Mouse (Mus musculus): ENCODE results near the gene Mbd5. TPM values are rescaled to one million over a fixed set of nuclear protein-coding genes. Genes with fewer than 3 reads are reported as not detected.

The Mbd5 gene
- polyA plus RNA-seq, 1 experiment from 2014 or later = 11.4 TPM

- Histone ChIP-seq H3K27ac (ENCODE audit: low read length) (no peak overlapping the region), H3K9ac (replicated peaks; ENCODE audit: low read depth) (no peak overlapping the region), H3K4me1 (ENCODE audit: insufficient read depth, low read depth, low read length) (no peaks in the 10 kb centered on the region), H3K9me3 (ENCODE audit: low read length) (no peaks in the 10 kb centered on the region), H3K4me2 (replicated peaks; ENCODE audit: low read depth, low read length) (no peak overlapping the region), H3K4me3 (ENCODE audit: low read depth, low read length) (no peak overlapping the region), H3K36me3 (ENCODE audit: insufficient read depth, low read length) (no peaks in the 10 kb centered on the region), H3K27me3 (replicated peaks; ENCODE audit: insufficient read depth, low read length) (no peaks in the 10 kb centered on the region)
- TF ChIP-seq CTCF (IDR thresholded peaks at IDR 0.05) (no peak), EP300 (IDR thresholded peaks at IDR 0.05) (no peak)
- no peak for DNase-seq (ENCODE audit: low spot score)
- no peak for ATAC-seq
Observed at GRCm38 (mm10) chr2:49283583-49283982, 334.3 kb downstream of the Mbd5 start.

- no peak overlapping the region for H3K9ac ChIP-seq (replicated peaks; ENCODE audit: low read depth)
- H3K4me3 ChIP-seq (ENCODE audit: low read depth, low read length) = no peak overlapping the region
- H3K36me3 ChIP-seq (ENCODE audit: insufficient read depth, low read length) = no peaks in the 10 kb centered on the region
- H3K4me1 ChIP-seq (ENCODE audit: insufficient read depth, low read depth, low read length) = no peaks in the 10 kb centered on the region
- no peaks in the 10 kb centered on the region for H3K27me3 ChIP-seq (replicated peaks; ENCODE audit: insufficient read depth, low read length)
- no peak overlapping the region for H3K27ac ChIP-seq (ENCODE audit: low read length)
- no peaks in the 10 kb centered on the region for H3K9me3 ChIP-seq (ENCODE audit: low read length)
- H3K4me2 ChIP-seq (replicated peaks; ENCODE audit: low read depth, low read length) = no peak overlapping the region
- WGBS = 36% methylated on average over 1 of the region's 1 CpGs
- no peak for DNase-seq (ENCODE audit: low spot score)
- no peak for ATAC-seq
- TF ChIP-seq CTCF (IDR thresholded peaks at IDR 0.05) (no peak), EP300 (IDR thresholded peaks at IDR 0.05) (no peak)
Observed at GRCm38 (mm10) chr2:49286965-49287364, 337.7 kb downstream of the Mbd5 start.

- H3K9me3 ChIP-seq (ENCODE audit: low read length) = no peaks in the 10 kb centered on the region
- no peak overlapping the region for H3K4me3 ChIP-seq (ENCODE audit: low read depth, low read length)
- H3K36me3 ChIP-seq (ENCODE audit: insufficient read depth, low read length) = no peaks in the 10 kb centered on the region
- no peak overlapping the region for H3K4me2 ChIP-seq (replicated peaks; ENCODE audit: low read depth, low read length)
- no peak overlapping the region for H3K9ac ChIP-seq (replicated peaks; ENCODE audit: low read depth)
- TF ChIP-seq CTCF (IDR thresholded peaks at IDR 0.05) (no peak), EP300 (IDR thresholded peaks at IDR 0.05) (no peak)
- WGBS = 78% methylated on average over 2 of the region's 2 CpGs
- H3K27ac ChIP-seq (ENCODE audit: low read length) = no peak overlapping the region
- no peaks in the 10 kb centered on the region for H3K27me3 ChIP-seq (replicated peaks; ENCODE audit: insufficient read depth, low read length)
- no peaks in the 10 kb centered on the region for H3K4me1 ChIP-seq (ENCODE audit: insufficient read depth, low read depth, low read length)
- no peak for DNase-seq (ENCODE audit: low spot score)
- ATAC-seq = no peak
Observed at GRCm38 (mm10) chr2:49291709-49292108, 342.4 kb downstream of the Mbd5 start.

GRCm38 (mm10) chr2:49312629-49313447 lies 363.5 kb downstream of the Mbd5 start:
- Histone ChIP-seq H3K27ac (ENCODE audit: low read length) (no peak overlapping the region), H3K4me2 (replicated peaks; ENCODE audit: low read depth, low read length) (peak overlapping the region; percentile 60), H3K4me3 (ENCODE audit: low read depth, low read length) (peak overlapping the region; percentile 55), H3K4me1 (ENCODE audit: insufficient read depth, low read depth, low read length) (no peaks in the 10 kb centered on the region), H3K9me3 (ENCODE audit: low read length) (no peaks in the 10 kb centered on the region), H3K9ac (replicated peaks; ENCODE audit: low read depth) (0 out of 2 replicates have a peak overlapping the region, but pooled peaks have one; percentile 12), H3K36me3 (ENCODE audit: insufficient read depth, low read length) (no peaks in the 10 kb centered on the region), H3K27me3 (replicated peaks; ENCODE audit: insufficient read depth, low read length) (no peaks in the 10 kb centered on the region)
- TF ChIP-seq CTCF (IDR thresholded peaks at IDR 0.05) = peak; percentile 97
- no peak for TF ChIP-seq EP300 (IDR thresholded peaks at IDR 0.05)
- WGBS = 29% methylated on average over 19 of the region's 19 CpGs
- DNase-seq (ENCODE audit: low spot score) (peak; percentile 90), ATAC-seq (peak; percentile 93)

GRCm38 (mm10) chr2:49333594-49333993 lies 384.3 kb downstream of the Mbd5 start:
- 87% methylated on average over 7 of the region's 7 CpGs for WGBS
- H3K27me3 ChIP-seq (replicated peaks; ENCODE audit: insufficient read depth, low read length) = no peaks in the 10 kb centered on the region
- no peak overlapping the region for H3K9ac ChIP-seq (replicated peaks; ENCODE audit: low read depth)
- ATAC-seq = no peak
- H3K9me3 ChIP-seq (ENCODE audit: low read length) = no peaks in the 10 kb centered on the region
- H3K36me3 ChIP-seq (ENCODE audit: insufficient read depth, low read length) = no peaks in the 10 kb centered on the region
- H3K4me1 ChIP-seq (ENCODE audit: insufficient read depth, low read depth, low read length) = no peaks in the 10 kb centered on the region
- no peak for TF ChIP-seq EP300 (IDR thresholded peaks at IDR 0.05)
- no peak for TF ChIP-seq CTCF (IDR thresholded peaks at IDR 0.05)
- H3K27ac ChIP-seq (ENCODE audit: low read length) = no peak overlapping the region
- H3K4me3 ChIP-seq (ENCODE audit: low read depth, low read length) = no peak overlapping the region
- no peak for DNase-seq (ENCODE audit: low spot score)
- no peak overlapping the region for H3K4me2 ChIP-seq (replicated peaks; ENCODE audit: low read depth, low read length)

GRCm38 (mm10) chr2:49335267-49335666 lies 386.0 kb downstream of the Mbd5 start:
- 79% methylated on average over 9 of the region's 9 CpGs for WGBS
- no peaks in the 10 kb centered on the region for H3K36me3 ChIP-seq (ENCODE audit: insufficient read depth, low read length)
- no peaks in the 10 kb centered on the region for H3K9me3 ChIP-seq (ENCODE audit: low read length)
- H3K4me2 ChIP-seq (replicated peaks; ENCODE audit: low read depth, low read length) = no peak overlapping the region
- no peak overlapping the region for H3K4me3 ChIP-seq (ENCODE audit: low read depth, low read length)
- no peak overlapping the region for H3K9ac ChIP-seq (replicated peaks; ENCODE audit: low read depth)
- H3K4me1 ChIP-seq (ENCODE audit: insufficient read depth, low read depth, low read length) = no peaks in the 10 kb centered on the region
- DNase-seq (ENCODE audit: low spot score) (no peak), ATAC-seq (no peak)
- H3K27me3 ChIP-seq (replicated peaks; ENCODE audit: insufficient read depth, low read length) = no peaks in the 10 kb centered on the region
- TF ChIP-seq CTCF (IDR thresholded peaks at IDR 0.05) (no peak), EP300 (IDR thresholded peaks at IDR 0.05) (no peak)
- no peak overlapping the region for H3K27ac ChIP-seq (ENCODE audit: low read length)

All from lung, postnatal 0 days (tissue).